Mouse (Mus musculus): ENCODE measurements around the gene Vegfa. TPM values are rescaled to one million over a fixed set of nuclear protein-coding genes. Genes with fewer than 3 reads are reported as not detected.

Gene Vegfa
- polyA plus RNA-seq, 1 experiment = 92.9 TPM

DNA sequence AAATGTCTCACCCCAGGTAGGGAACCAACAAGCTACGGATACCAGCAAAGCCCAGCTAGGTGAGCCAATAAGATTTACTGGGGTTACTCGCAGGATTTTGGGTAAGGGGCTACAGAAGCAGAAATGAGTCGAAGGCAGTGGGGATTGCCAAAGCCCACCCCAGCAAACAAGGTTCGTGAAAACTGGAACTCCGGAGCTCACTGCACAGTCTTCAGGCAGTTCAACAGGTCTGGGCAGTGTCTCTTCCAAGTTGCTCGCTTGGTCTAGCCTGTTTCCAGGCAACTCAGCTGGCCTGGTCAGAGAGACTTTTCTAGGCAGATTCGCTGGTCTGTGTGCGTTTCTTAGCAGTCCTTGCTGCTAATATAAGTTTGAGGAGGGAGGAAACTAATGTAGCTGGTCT lies 10.0 kb upstream of the Vegfa start:
- TF ChIP-seq CTCF (IDR thresholded peaks at IDR 0.05; ENCODE audit: extremely low read depth, insufficient read depth, insufficient read length, insufficient replicate concordance) = no peak
- TF ChIP-seq POLR2A (IDR thresholded peaks at IDR 0.05; ENCODE audit: low read depth, low read length) = no peak
- no peaks in the 10 kb centered on the region for H3K36me3 ChIP-seq (ENCODE audit: control insufficient read depth, insufficient read depth, low read length)

DNA sequence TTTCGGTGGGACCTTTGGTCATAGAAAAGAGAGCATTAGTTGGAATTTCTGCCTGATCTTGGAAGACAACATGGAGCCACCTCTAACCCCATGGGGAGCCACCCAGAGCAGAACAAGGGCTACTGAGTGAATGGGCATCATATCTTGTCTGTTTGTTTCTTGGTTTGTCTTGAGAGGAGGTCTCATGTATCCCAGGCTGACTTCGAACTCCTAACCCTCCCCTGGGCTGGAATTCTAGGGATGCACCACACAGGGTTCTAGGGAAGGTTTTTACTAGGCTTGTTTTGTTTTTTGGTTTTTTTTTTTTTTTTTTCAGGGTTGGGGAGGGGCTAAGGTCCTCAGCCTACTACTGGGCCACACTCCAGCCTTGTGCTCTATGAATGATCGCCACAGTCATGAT lies 9.5 kb upstream of the Vegfa start:
- WGBS = 76% methylated on average over 3 of the region's 3 CpGs
- Histone ChIP-seq H3K36me3 (ENCODE audit: control insufficient read depth, insufficient read depth, low read length) (no peaks in the 10 kb centered on the region), H3K27ac (ENCODE audit: insufficient read depth, low read length) (no peak overlapping the region), H3K4me3 (ENCODE audit: extremely low read depth, insufficient read depth, insufficient read length) (no peak overlapping the region), H3K27me3 (ENCODE audit: control insufficient read depth, insufficient read depth, low read length) (no peaks in the 10 kb centered on the region), H3K4me1 (ENCODE audit: control insufficient read depth, insufficient read depth, insufficient read length) (no peaks in the 10 kb centered on the region)
- no peak for TF ChIP-seq CTCF (IDR thresholded peaks at IDR 0.05; ENCODE audit: extremely low read depth, insufficient read depth, insufficient read length, insufficient replicate concordance)
- TF ChIP-seq POLR2A (IDR thresholded peaks at IDR 0.05; ENCODE audit: low read depth, low read length) = no peak
- no peak for DNase-seq (ENCODE audit: low read depth in 1 of 2, low spot score in 2 of 2)

More for the DNA sequence above, 10.0 kb upstream of the Vegfa start:
- 88% methylated on average over 8 of the region's 8 CpGs for WGBS
- H3K27me3 ChIP-seq (ENCODE audit: control insufficient read depth, insufficient read depth, low read length) = no peaks in the 10 kb centered on the region
- H3K27ac ChIP-seq (ENCODE audit: insufficient read depth, low read length) = no peak overlapping the region
- no peak overlapping the region for H3K4me3 ChIP-seq (ENCODE audit: extremely low read depth, insufficient read depth, insufficient read length)
- H3K4me1 ChIP-seq (ENCODE audit: control insufficient read depth, insufficient read depth, insufficient read length) = no peaks in the 10 kb centered on the region
- DNase-seq (ENCODE audit: low read depth in 1 of 2, low spot score in 2 of 2) = no peak

DNA sequence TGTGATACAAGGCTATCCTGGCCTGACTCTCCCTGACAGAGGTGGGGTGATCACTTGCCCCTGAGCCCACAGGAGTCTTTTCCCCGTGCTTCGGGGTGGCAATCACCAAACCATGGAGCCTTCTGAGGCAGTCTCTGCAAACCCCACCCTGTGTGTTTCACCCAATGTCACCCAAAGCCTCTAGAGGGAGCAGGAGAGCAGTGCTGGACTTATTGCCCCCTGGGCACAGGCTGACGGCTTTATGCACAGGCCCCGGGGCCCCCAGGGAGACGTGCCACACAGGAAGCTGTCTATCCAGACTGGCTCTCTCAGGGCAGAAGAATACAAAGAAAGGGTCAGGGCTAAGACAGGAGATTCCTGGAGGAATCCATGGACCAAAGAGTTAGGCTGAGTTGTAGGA lies 9.1 kb upstream of the Vegfa start:
- peak in 1 of 2 experiments; percentile 34 for DNase-seq (ENCODE audit: low read depth in 1 of 2, low spot score in 2 of 2)
- 13% methylated on average over 5 of the region's 5 CpGs for WGBS
- Histone ChIP-seq H3K36me3 (ENCODE audit: control insufficient read depth, insufficient read depth, low read length) (no peaks in the 10 kb centered on the region), H3K27ac (ENCODE audit: insufficient read depth, low read length) (no peak overlapping the region), H3K27me3 (ENCODE audit: control insufficient read depth, insufficient read depth, low read length) (no peaks in the 10 kb centered on the region), H3K4me1 (ENCODE audit: control insufficient read depth, insufficient read depth, insufficient read length) (peaks cover 3% of the 10 kb centered on the region), H3K4me3 (ENCODE audit: extremely low read depth, insufficient read depth, insufficient read length) (no peak overlapping the region)
- TF ChIP-seq POLR2A (IDR thresholded peaks at IDR 0.05; ENCODE audit: low read depth, low read length) = no peak
- peak; percentile 59; the same call in 1 of the 2 replicates for TF ChIP-seq CTCF (IDR thresholded peaks at IDR 0.05; ENCODE audit: extremely low read depth, insufficient read depth, insufficient read length, insufficient replicate concordance)

DNA sequence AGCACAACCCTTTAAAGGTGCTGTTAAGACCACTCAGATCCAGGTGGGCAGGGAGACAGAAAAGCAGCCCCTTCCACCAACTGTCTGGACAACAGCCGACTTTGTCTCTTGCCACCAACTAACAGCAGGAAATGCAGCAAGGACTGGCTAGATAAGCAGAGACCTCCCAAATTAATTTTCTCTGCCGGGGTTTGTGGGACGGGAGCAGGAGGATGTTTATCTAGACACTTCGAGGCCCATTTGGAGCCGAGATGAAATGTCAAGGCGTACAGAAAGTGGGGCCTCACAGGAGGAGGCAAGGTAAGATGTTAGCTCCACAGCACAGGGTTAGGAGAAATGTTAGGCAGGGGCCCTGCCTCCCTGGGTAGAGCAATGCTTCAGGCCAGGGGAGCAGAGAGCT lies 8.4 kb upstream of the Vegfa start:
- TF ChIP-seq CTCF (IDR thresholded peaks at IDR 0.05; ENCODE audit: extremely low read depth, insufficient read depth, insufficient read length, insufficient replicate concordance) = no peak
- no peak for TF ChIP-seq POLR2A (IDR thresholded peaks at IDR 0.05; ENCODE audit: low read depth, low read length)
- Histone ChIP-seq H3K4me1 (ENCODE audit: control insufficient read depth, insufficient read depth, insufficient read length) (peaks cover 4% of the 10 kb centered on the region), H3K27me3 (ENCODE audit: control insufficient read depth, insufficient read depth, low read length) (no peaks in the 10 kb centered on the region), H3K4me3 (ENCODE audit: extremely low read depth, insufficient read depth, insufficient read length) (no peak overlapping the region), H3K36me3 (ENCODE audit: control insufficient read depth, insufficient read depth, low read length) (no peaks in the 10 kb centered on the region), H3K27ac (ENCODE audit: insufficient read depth, low read length) (no peak overlapping the region)
- no peak for DNase-seq (ENCODE audit: low read depth in 1 of 2, low spot score in 2 of 2)
- 50% methylated on average over 6 of the region's 6 CpGs for WGBS

DNA sequence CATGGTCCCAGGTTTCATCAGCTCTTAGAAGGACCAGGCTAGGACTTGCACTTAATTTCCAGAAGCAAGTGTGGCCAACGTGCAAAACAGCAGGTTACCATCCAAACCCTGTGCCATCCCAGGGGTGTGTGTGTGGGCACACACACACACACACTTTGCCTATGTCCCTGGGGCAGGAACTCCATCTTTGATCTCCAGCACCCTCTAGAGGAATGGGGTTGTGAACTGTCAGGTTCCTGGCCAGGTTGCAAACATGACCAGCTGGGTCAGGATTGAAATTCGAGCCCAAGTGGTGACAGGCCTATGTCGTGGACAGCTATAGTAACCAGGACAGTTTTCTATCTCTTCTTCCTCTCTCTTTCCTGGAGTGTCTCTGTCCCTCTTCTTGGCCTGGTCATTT lies 6.7 kb upstream of the Vegfa start:
- WGBS = 61% methylated on average over 3 of the region's 3 CpGs
- Histone ChIP-seq H3K36me3 (ENCODE audit: control insufficient read depth, insufficient read depth, low read length) (no peaks in the 10 kb centered on the region), H3K4me1 (ENCODE audit: control insufficient read depth, insufficient read depth, insufficient read length) (peaks cover 4% of the 10 kb centered on the region), H3K27ac (ENCODE audit: insufficient read depth, low read length) (no peak overlapping the region), H3K4me3 (ENCODE audit: extremely low read depth, insufficient read depth, insufficient read length) (no peak overlapping the region), H3K27me3 (ENCODE audit: control insufficient read depth, insufficient read depth, low read length) (no peaks in the 10 kb centered on the region)
- no peak for DNase-seq (ENCODE audit: low read depth in 1 of 2, low spot score in 2 of 2)
- no peak for TF ChIP-seq POLR2A (IDR thresholded peaks at IDR 0.05; ENCODE audit: low read depth, low read length)
- TF ChIP-seq CTCF (IDR thresholded peaks at IDR 0.05; ENCODE audit: extremely low read depth, insufficient read depth, insufficient read length, insufficient replicate concordance) = no peak

DNA sequence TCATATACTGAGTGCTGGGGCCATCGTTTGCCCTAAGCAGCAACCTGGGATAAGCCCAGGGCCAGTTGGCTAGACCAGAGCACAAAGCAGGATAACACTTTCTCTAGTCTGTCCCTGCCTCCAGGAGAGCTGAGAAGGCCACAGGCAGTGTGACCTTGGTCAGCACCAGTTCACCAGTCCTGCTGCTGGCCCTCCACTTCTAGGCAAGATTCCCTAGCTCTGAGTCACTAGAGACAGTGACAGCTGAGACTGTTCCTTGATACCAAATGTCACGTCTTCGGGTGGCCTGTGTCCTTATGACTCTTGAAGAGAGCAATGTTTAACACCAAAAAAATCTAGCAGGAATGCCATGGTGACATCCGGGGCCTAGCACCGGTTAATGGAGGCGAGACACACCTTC lies 4.2 kb upstream of the Vegfa start:
- Histone ChIP-seq H3K27me3 (ENCODE audit: control insufficient read depth, insufficient read depth, low read length) (peaks cover 4% of the 10 kb centered on the region), H3K4me3 (ENCODE audit: extremely low read depth, insufficient read depth, insufficient read length) (no peak overlapping the region), H3K27ac (ENCODE audit: insufficient read depth, low read length) (no peak overlapping the region), H3K4me1 (ENCODE audit: control insufficient read depth, insufficient read depth, insufficient read length) (peaks cover 4% of the 10 kb centered on the region), H3K36me3 (ENCODE audit: control insufficient read depth, insufficient read depth, low read length) (no peaks in the 10 kb centered on the region)
- TF ChIP-seq CTCF (IDR thresholded peaks at IDR 0.05; ENCODE audit: extremely low read depth, insufficient read depth, insufficient read length, insufficient replicate concordance) = no peak
- TF ChIP-seq POLR2A (IDR thresholded peaks at IDR 0.05; ENCODE audit: low read depth, low read length) = no peak
- DNase-seq (ENCODE audit: low read depth in 1 of 2, low spot score in 2 of 2) = no peak
- WGBS = 58% methylated on average over 6 of the region's 6 CpGs

DNA sequence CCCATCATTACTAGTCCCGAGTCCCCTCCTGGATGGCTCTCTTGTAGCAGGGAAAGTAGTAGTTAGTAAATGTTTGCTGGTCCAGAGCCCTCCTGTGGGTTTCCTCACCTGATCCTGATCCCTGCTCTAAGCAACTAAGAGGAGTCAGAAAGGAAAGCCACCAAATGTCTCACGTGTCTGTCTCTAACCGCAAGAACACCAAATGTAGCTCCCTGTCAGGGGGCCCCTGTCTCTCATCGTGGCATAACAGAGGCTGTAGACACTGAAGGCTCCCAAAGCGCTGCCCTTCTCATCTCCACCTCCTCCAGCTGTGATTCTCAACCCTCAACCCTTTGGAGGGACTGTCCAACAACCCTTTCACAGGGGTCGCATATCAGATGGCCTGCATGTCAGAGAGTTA lies 1.9 kb upstream of the Vegfa start:
- Histone ChIP-seq H3K4me1 (ENCODE audit: control insufficient read depth, insufficient read depth, insufficient read length) (peaks cover 10% of the 10 kb centered on the region), H3K4me3 (ENCODE audit: extremely low read depth, insufficient read depth, insufficient read length) (no peak overlapping the region), H3K27me3 (ENCODE audit: control insufficient read depth, insufficient read depth, low read length) (peaks cover 16% of the 10 kb centered on the region), H3K36me3 (ENCODE audit: control insufficient read depth, insufficient read depth, low read length) (no peaks in the 10 kb centered on the region), H3K27ac (ENCODE audit: insufficient read depth, low read length) (no peak overlapping the region)
- WGBS = 18% methylated on average over 6 of the region's 6 CpGs
- no peak for DNase-seq (ENCODE audit: low read depth in 1 of 2, low spot score in 2 of 2)
- TF ChIP-seq POLR2A (IDR thresholded peaks at IDR 0.05; ENCODE audit: low read depth, low read length) = no peak

All from spleen, adult 2 months (tissue).